Mouse (Mus musculus): ENCODE results near the gene Piezo1. TPM values are rescaled to one million over a fixed set of nuclear protein-coding genes. Genes with fewer than 3 reads are reported as not detected.
A peak's percentile ranks its signal among the peaks of the same experiment; 100 is the strongest.

The Piezo1 gene
- total and polyA plus RNA-seq, 3 experiments, result 21.1 to 59.7 (median 41.6) TPM

DNA sequence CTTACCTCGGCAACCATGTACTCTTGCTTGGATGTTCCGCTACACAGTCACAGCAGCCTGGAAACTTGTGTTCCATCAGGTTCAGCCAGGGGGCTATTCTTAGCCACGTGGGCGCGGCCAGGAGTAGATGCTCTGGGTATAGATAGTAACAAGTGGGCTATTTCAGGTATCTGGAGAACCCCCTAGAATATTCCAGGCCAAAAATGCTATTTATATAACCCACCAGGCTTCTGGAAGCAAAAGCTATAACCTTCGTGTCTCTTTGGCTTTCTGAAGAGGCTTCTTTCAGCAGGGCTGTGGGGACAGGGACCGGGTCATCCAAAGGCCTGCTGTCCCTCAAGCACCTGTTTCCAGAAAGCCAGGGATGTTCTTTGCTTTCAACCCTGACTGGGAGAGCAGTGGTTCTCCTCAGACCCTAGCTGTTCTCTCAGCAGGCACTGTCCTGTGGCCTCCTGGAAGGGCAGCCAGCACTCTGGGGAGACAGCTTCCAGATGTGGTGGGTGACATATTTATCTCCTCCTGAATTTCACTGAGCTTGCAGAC, 99.9 kb downstream of the Piezo1 start:
- Histone ChIP-seq H3K4me2 (ENCODE audit: insufficient read depth, low read depth, poor library complexity, severe bottlenecking) (no peak overlapping the region), H3K79me2 (replicated peaks; ENCODE audit: control insufficient read depth, extremely low read depth, insufficient read depth, poor library complexity, severe bottlenecking) (no peaks in the 10 kb centered on the region), H3K36me3 (replicated peaks in 1 of 2; ENCODE audit: control insufficient read depth in 1 of 2, insufficient read depth in 1 of 2, low read length in 1 of 2) (no peaks in the 10 kb centered on the region), H3K9me3 (replicated peaks; ENCODE audit: low read length) (no peaks in the 10 kb centered on the region), H3K27ac (ENCODE audit: insufficient read depth, low read depth) (no peak overlapping the region), H3K4me3 (replicated peaks in 1 of 3; ENCODE audit: low read depth in 2 of 3, low read length in 2 of 3, poor library complexity in 1 of 3) (no peak overlapping the region), H3K9ac (ENCODE audit: insufficient read depth, low read depth) (no peak overlapping the region), H3K27me3 (replicated peaks) (peaks cover 4% of the 10 kb centered on the region), H3K4me1 (ENCODE audit: control insufficient read depth in 1 of 2, insufficient read depth in 2 of 2) (peaks cover 0 to 11% of the 10 kb centered on the region in 2 experiments; a peak in 2 of 4 replicates)
- no peak for DNase-seq (ENCODE audit: extremely low read depth)
- in situ Hi-C loops (cut with MboI; ENCODE audit: low pct_ligation_motif_present, low pct_unique_long_range_greater_than_20kb, low sequenced_read_pairs) (no loop called here), dilution Hi-C loops (cut with MboI; ENCODE audit: extremely low pct_ligation_motif_present, extremely low pct_unique_long_range_greater_than_20kb, low sequenced_read_pairs) (no loop called here)
- TF ChIP-seq MEF2A (IDR thresholded peaks at IDR 0.05; ENCODE audit: borderline replicate concordance, low read depth, low read length), result peak; percentile 93
- peak; percentile 39; the same call in 1 of the 2 replicates for TF ChIP-seq ETS1 (conservative IDR thresholded peaks at IDR 0.05; ENCODE audit: low read depth, low read length)
- TF ChIP-seq MYC (IDR thresholded peaks at IDR 0.05; ENCODE audit: low read depth, low read length), result 0 out of 2 replicates have a peak, but pooled peaks have one; percentile 25
- no peak for TF ChIP-seq POLR2A (IDR thresholded peaks at IDR 0.05; ENCODE audit: low read depth, low read length)
- no peak for TF ChIP-seq RAD21 (IDR thresholded peaks at IDR 0.05; ENCODE audit: low read depth, low read length)
- 0 out of 2 replicates have a peak, but pooled peaks have one; percentile 39 for TF ChIP-seq SIN3A (IDR thresholded peaks at IDR 0.05; ENCODE audit: low read length)
- TF ChIP-seq EP300 (IDR thresholded peaks at IDR 0.05; ENCODE audit: low read length), result peak; percentile 59
- 0 out of 2 replicates have a peak, but pooled peaks have one; percentile 29 for TF ChIP-seq MAX (IDR thresholded peaks at IDR 0.05; ENCODE audit: low read length)

DNA sequence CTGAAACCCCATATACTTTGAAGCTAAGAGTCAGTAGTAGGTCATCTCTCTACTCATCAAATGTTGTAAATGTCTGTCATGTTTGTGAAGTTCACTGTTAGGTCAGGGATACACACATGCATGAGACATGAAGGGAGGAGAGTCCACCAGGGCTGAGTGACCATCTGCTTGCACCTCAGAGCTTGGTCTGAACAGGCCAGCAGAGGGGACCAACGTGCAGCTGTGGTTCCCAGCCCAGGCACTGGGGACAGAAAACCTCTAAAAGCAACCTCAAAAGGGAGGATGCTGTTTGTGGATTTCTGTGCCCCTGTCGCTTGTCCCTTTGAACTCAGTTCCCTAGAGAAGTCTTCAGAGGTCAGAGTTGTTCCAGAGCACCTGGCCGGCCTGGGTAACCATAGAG, 105.9 kb downstream of the Piezo1 start:
- in situ Hi-C loops (cut with MboI; ENCODE audit: low pct_ligation_motif_present, low pct_unique_long_range_greater_than_20kb, low sequenced_read_pairs), result loop anchor here (25.0 kb wide), 1 partner anchor 858 kb away; the partner anchor contains the start of genes Fbxo31 and Map1lc3b
- Histone ChIP-seq H3K27ac (ENCODE audit: insufficient read depth, low read depth) (no peak overlapping the region), H3K9me3 (replicated peaks; ENCODE audit: low read length) (no peaks in the 10 kb centered on the region), H3K27me3 (replicated peaks) (no peaks in the 10 kb centered on the region), H3K79me2 (replicated peaks; ENCODE audit: control insufficient read depth, extremely low read depth, insufficient read depth, poor library complexity, severe bottlenecking) (no peaks in the 10 kb centered on the region), H3K4me3 (replicated peaks in 1 of 3; ENCODE audit: low read depth in 2 of 3, low read length in 2 of 3, poor library complexity in 1 of 3) (no peak overlapping the region), H3K36me3 (replicated peaks in 1 of 2; ENCODE audit: control insufficient read depth in 1 of 2, insufficient read depth in 1 of 2, low read length in 1 of 2) (peaks cover 0 to 14% of the 10 kb centered on the region in 2 experiments), H3K4me2 (ENCODE audit: insufficient read depth, low read depth, poor library complexity, severe bottlenecking) (0 out of 2 replicates have a peak overlapping the region, but pooled peaks have one; percentile 69), H3K4me1 (ENCODE audit: control insufficient read depth in 1 of 2, insufficient read depth in 2 of 2) (peaks cover 4 to 30% of the 10 kb centered on the region in 2 experiments; a peak in 3 of 4 replicates), H3K9ac (ENCODE audit: insufficient read depth, low read depth) (no peak overlapping the region)
- dilution Hi-C loops (cut with MboI; ENCODE audit: extremely low pct_ligation_motif_present, extremely low pct_unique_long_range_greater_than_20kb, low sequenced_read_pairs), result no loop called here
- TF ChIP-seq SMC3 (IDR thresholded peaks at IDR 0.05; ENCODE audit: low read depth, low read length) (peak; percentile 35), RAD21 (IDR thresholded peaks at IDR 0.05; ENCODE audit: low read depth, low read length) (peak; percentile 26), ZKSCAN1 (IDR thresholded peaks at IDR 0.05; ENCODE audit: borderline replicate concordance, low read depth, low read length) (no peak), E2F4 (IDR thresholded peaks at IDR 0.05; ENCODE audit: insufficient replicate concordance, low read depth, low read length) (no peak), CTCF (conservative IDR thresholded peaks at IDR 0.05 in 1 of 2, IDR thresholded peaks at IDR 0.05 in 1 of 2; ENCODE audit: low read depth in 2 of 2, low read length in 2 of 2) (peak in 1 of 2 experiments; percentile 35; a peak in 1 of 4 replicates), NRF1 (IDR thresholded peaks at IDR 0.05; ENCODE audit: low read depth, low read length) (0 out of 2 replicates have a peak, but pooled peaks have one; percentile 8)
- no peak for DNase-seq (ENCODE audit: extremely low read depth)
